Mouse (Mus musculus): Measurements from ENCODE around the gene Bach1. TPM values are rescaled to one million over a fixed set of nuclear protein-coding genes. Genes with fewer than 3 reads are reported as not detected.
A peak's percentile ranks its signal among the peaks of the same experiment; 100 is the strongest.

Bach1 gene
- polyA plus RNA-seq, 1 experiment from 2014 or later, result 13.1 TPM

DNA sequence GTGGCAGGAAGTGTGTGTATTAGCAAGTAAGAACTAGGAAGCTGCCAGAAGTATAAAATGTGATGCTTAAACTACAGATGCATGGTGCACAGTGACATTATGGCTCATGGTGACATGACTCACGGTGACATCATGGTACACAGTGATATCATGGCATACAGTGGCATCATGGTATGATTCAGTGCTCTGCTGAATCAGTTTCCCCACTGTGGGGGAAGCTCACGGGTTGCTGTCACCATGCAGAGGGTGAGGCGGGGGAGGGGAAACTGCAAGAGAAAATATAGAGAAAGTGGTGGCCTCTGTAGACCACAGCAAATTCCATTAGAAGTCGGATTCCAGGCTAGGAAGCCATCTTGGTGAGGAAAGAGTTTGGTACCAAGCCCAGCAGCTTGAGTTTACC, 26.1 kb downstream of the Bach1 start:
- Histone ChIP-seq H3K9ac (replicated peaks; ENCODE audit: low read depth) (no peak overlapping the region), H3K27me3 (replicated peaks; ENCODE audit: insufficient read depth, low read length) (no peaks in the 10 kb centered on the region), H3K4me2 (replicated peaks; ENCODE audit: low read depth, low read length) (no peak overlapping the region), H3K4me1 (ENCODE audit: insufficient read depth, low read depth, low read length) (peaks cover 12% of the 10 kb centered on the region; the same call in 1 of the 2 replicates), H3K36me3 (ENCODE audit: insufficient read depth, low read length) (peaks cover 22% of the 10 kb centered on the region), H3K9me3 (ENCODE audit: low read length) (no peaks in the 10 kb centered on the region), H3K27ac (ENCODE audit: low read length) (0 out of 2 replicates have a peak overlapping the region, but pooled peaks have one; percentile 51), H3K4me3 (ENCODE audit: low read depth, low read length) (no peak overlapping the region)
- DNase-seq (ENCODE audit: low spot score), result no peak
- WGBS, result 84% methylated on average over 4 of the region's 4 CpGs
- no peak for ATAC-seq
- TF ChIP-seq EP300 (IDR thresholded peaks at IDR 0.05) (no peak), CTCF (IDR thresholded peaks at IDR 0.05) (no peak)

DNA sequence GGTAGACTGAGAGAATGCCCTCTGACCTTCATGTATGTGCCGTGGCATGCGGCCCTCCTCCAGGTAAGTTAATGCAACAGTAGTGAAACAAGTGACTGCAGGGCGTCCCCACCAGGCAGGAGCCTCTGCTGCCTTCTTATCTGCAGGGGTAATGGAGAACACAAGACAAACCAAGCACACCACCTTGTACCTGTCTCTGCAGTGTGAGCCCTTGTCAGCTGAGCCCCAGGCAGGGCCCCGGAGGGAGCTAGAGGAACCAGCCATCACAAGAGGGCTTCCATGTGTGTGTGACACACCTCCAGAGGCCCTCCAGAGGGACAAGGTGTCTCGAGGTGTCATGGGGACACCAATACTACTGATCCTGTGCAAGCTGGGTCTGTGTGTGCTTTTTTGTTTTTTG, 26.5 kb downstream of the Bach1 start:
- DNase-seq (ENCODE audit: low spot score), result no peak
- Histone ChIP-seq H3K27ac (ENCODE audit: low read length) (peak overlapping the region; percentile 51; the same call in 1 of the 2 replicates), H3K27me3 (replicated peaks; ENCODE audit: insufficient read depth, low read length) (no peaks in the 10 kb centered on the region), H3K36me3 (ENCODE audit: insufficient read depth, low read length) (peaks cover 24% of the 10 kb centered on the region), H3K9ac (replicated peaks; ENCODE audit: low read depth) (no peak overlapping the region), H3K9me3 (ENCODE audit: low read length) (no peaks in the 10 kb centered on the region), H3K4me2 (replicated peaks; ENCODE audit: low read depth, low read length) (no peak overlapping the region), H3K4me3 (ENCODE audit: low read depth, low read length) (no peak overlapping the region), H3K4me1 (ENCODE audit: insufficient read depth, low read depth, low read length) (peaks cover 12% of the 10 kb centered on the region; the same call in 1 of the 2 replicates)
- 72% methylated on average over 5 of the region's 5 CpGs for WGBS
- no peak for TF ChIP-seq EP300 (IDR thresholded peaks at IDR 0.05)
- TF ChIP-seq CTCF (IDR thresholded peaks at IDR 0.05), result no peak
- no peak for ATAC-seq

GRCm38 (mm10) chr16:87725963-87726362, 27.2 kb downstream of the Bach1 start:
- H3K9me3 ChIP-seq (ENCODE audit: low read length), result no peaks in the 10 kb centered on the region
- peak overlapping the region; percentile 5; the same call in 1 of the 2 replicates for H3K4me2 ChIP-seq (replicated peaks; ENCODE audit: low read depth, low read length)
- no peak overlapping the region for H3K4me3 ChIP-seq (ENCODE audit: low read depth, low read length)
- 55% methylated on average over 21 of the region's 21 CpGs for whole genome bisulfite sequencing
- DNase-seq (ENCODE audit: low spot score) (peak; percentile 91), ATAC-seq (peak; percentile 97)
- TF ChIP-seq EP300 (IDR thresholded peaks at IDR 0.05) (peak; percentile 94), CTCF (IDR thresholded peaks at IDR 0.05) (no peak)
- peaks cover 28% of the 10 kb centered on the region for H3K36me3 ChIP-seq (ENCODE audit: insufficient read depth, low read length)
- no peaks in the 10 kb centered on the region for H3K27me3 ChIP-seq (replicated peaks; ENCODE audit: insufficient read depth, low read length)
- H3K27ac ChIP-seq (ENCODE audit: low read length), result peak overlapping the region; percentile 51
- peaks cover 12% of the 10 kb centered on the region; the same call in 1 of the 2 replicates for H3K4me1 ChIP-seq (ENCODE audit: insufficient read depth, low read depth, low read length)
- H3K9ac ChIP-seq (replicated peaks; ENCODE audit: low read depth), result no peak overlapping the region

DNA sequence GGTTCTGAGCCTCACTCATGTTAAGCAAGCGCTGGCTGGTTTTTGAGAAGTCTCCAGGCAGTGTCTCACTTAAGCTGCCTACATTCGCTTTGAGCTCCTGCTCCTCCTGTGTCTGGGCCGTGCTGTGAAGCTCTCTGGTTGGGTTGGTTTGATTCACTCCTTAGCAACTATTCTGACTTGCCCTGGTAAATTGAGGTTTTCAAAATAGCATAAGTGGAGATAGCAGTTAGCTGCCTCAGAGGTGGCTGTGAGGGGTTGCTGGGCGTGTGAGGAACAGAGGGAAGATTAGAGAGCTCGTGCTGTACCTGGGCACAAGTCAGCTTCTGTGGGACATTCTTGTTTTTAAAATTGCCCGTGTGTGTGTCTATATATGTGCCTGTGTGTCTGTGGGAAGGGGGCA, 27.6 kb downstream of the Bach1 start:
- Histone ChIP-seq H3K4me3 (ENCODE audit: low read depth, low read length) (no peak overlapping the region), H3K4me1 (ENCODE audit: insufficient read depth, low read depth, low read length) (peaks cover 12% of the 10 kb centered on the region; the same call in 1 of the 2 replicates), H3K36me3 (ENCODE audit: insufficient read depth, low read length) (peaks cover 24% of the 10 kb centered on the region), H3K27ac (ENCODE audit: low read length) (peak overlapping the region; percentile 51), H3K9ac (replicated peaks; ENCODE audit: low read depth) (no peak overlapping the region), H3K27me3 (replicated peaks; ENCODE audit: insufficient read depth, low read length) (no peaks in the 10 kb centered on the region), H3K9me3 (ENCODE audit: low read length) (no peaks in the 10 kb centered on the region), H3K4me2 (replicated peaks; ENCODE audit: low read depth, low read length) (peak overlapping the region; percentile 5; the same call in 1 of the 2 replicates)
- TF ChIP-seq CTCF (IDR thresholded peaks at IDR 0.05) (no peak), EP300 (IDR thresholded peaks at IDR 0.05) (no peak)
- ATAC-seq, result peak; percentile 52
- DNase-seq (ENCODE audit: low spot score), result no peak
- WGBS, result 59% methylated on average over 6 of the region's 6 CpGs

- Histone ChIP-seq H3K4me2 (replicated peaks; ENCODE audit: low read depth, low read length) (no peak overlapping the region), H3K9ac (replicated peaks; ENCODE audit: low read depth) (no peak overlapping the region), H3K4me3 (ENCODE audit: low read depth, low read length) (no peak overlapping the region), H3K27me3 (replicated peaks; ENCODE audit: insufficient read depth, low read length) (no peaks in the 10 kb centered on the region), H3K4me1 (ENCODE audit: insufficient read depth, low read depth, low read length) (peaks cover 12% of the 10 kb centered on the region; the same call in 1 of the 2 replicates), H3K36me3 (ENCODE audit: insufficient read depth, low read length) (peaks cover 24% of the 10 kb centered on the region), H3K9me3 (ENCODE audit: low read length) (no peaks in the 10 kb centered on the region), H3K27ac (ENCODE audit: low read length) (no peak overlapping the region)
- TF ChIP-seq EP300 (IDR thresholded peaks at IDR 0.05), result no peak
- no peak for TF ChIP-seq CTCF (IDR thresholded peaks at IDR 0.05)
- 59% methylated on average over 9 of the region's 9 CpGs for WGBS
- ATAC-seq, result no peak
- DNase-seq (ENCODE audit: low spot score), result no peak
Observed at GRCm38 (mm10) chr16:87727250-87727649, 28.5 kb downstream of the Bach1 start.

GRCm38 (mm10) chr16:87727918-87728317, 29.2 kb downstream of the Bach1 start:
- TF ChIP-seq CTCF (IDR thresholded peaks at IDR 0.05), result no peak
- no peak for TF ChIP-seq EP300 (IDR thresholded peaks at IDR 0.05)
- no peak overlapping the region for H3K4me3 ChIP-seq (ENCODE audit: low read depth, low read length)
- WGBS, result 81% methylated on average over 14 of the region's 14 CpGs
- ATAC-seq (no peak), DNase-seq (ENCODE audit: low spot score) (no peak)
- H3K36me3 ChIP-seq (ENCODE audit: insufficient read depth, low read length), result peaks cover 23% of the 10 kb centered on the region
- no peaks in the 10 kb centered on the region for H3K27me3 ChIP-seq (replicated peaks; ENCODE audit: insufficient read depth, low read length)
- H3K4me2 ChIP-seq (replicated peaks; ENCODE audit: low read depth, low read length), result no peak overlapping the region
- no peak overlapping the region for H3K27ac ChIP-seq (ENCODE audit: low read length)
- peaks cover 12% of the 10 kb centered on the region; the same call in 1 of the 2 replicates for H3K4me1 ChIP-seq (ENCODE audit: insufficient read depth, low read depth, low read length)
- H3K9ac ChIP-seq (replicated peaks; ENCODE audit: low read depth), result no peak overlapping the region
- H3K9me3 ChIP-seq (ENCODE audit: low read length), result no peaks in the 10 kb centered on the region
